19 mouse cellular contexts compared by ENCODE assay signal in genomic region chr2:83681332-83681731, GRCm38 (mm10). TPM values are rescaled to one million over a fixed set of nuclear protein-coding genes. Genes with fewer than 3 reads are reported as not detected.
DNase-seq lines count a peak whose midpoint lies in the region; ATAC-seq lines count a peak whose summit lies in the region.
"Had no signal": no experiment of that assay in that cellular context is flagged by ENCODE, and none has a peak within 500 bp of the region (broad histone marks: within the 10 kb centered on the region; RNA-seq: fewer than 3 reads in every experiment).

No protein-coding gene starts in this region.

- H3K9ac ChIP-seq in kidney, embryonic 15.5 days: no peak overlapping the region
- H3K9ac ChIP-seq in neural tube, embryonic 15.5 days (replicated peaks): no peak overlapping the region
- H3K9ac ChIP-seq: forebrain, embryonic 13.5 days; hindbrain, embryonic 12.5 days had no signal

- no peaks in the 10 kb centered on the region for H3K9me3 ChIP-seq in kidney, embryonic 15.5 days (replicated peaks)
- H3K9me3 ChIP-seq in neural tube, embryonic 15.5 days (replicated peaks): no peaks in the 10 kb centered on the region
- H3K9me3 ChIP-seq: forebrain, embryonic 13.5 days; hindbrain, embryonic 12.5 days had no signal

- H3K36me3 ChIP-seq in kidney, embryonic 15.5 days: no peaks in the 10 kb centered on the region
- H3K36me3 ChIP-seq in neural tube, embryonic 15.5 days: no peaks in the 10 kb centered on the region
- H3K36me3 ChIP-seq: hindbrain, embryonic 12.5 days had no signal

- 64% methylated on average over 8 of the region's 8 CpGs for WGBS in kidney, embryonic 15.5 days
- WGBS in neural tube, embryonic 15.5 days: 27% methylated on average over 8 of the region's 8 CpGs

- no peak for DNase-seq in kidney, postnatal 25 days
- peak; percentile 11 for DNase-seq in lung, postnatal 10 days
- no peak for DNase-seq in lung, postnatal 36 days
- DNase-seq in spleen, adult 18-20 months: no peak
- DNase-seq in gastrocnemius, postnatal 14 days: no peak
- DNase-seq: adrenal gland, adult 2 months; cerebellum, adult 8-10 months; gastrocnemius, postnatal 25 days; heart, adult 2 months; kidney, postnatal 10 days; lung, adult 18-20 months had no signal

- peaks cover 23% of the 10 kb centered on the region for H3K4me1 ChIP-seq in kidney, embryonic 15.5 days
- no peaks in the 10 kb centered on the region for H3K4me1 ChIP-seq in neural tube, embryonic 15.5 days
- H3K4me1 ChIP-seq: forebrain, embryonic 13.5 days; hindbrain, embryonic 12.5 days had no signal

- no peaks in the 10 kb centered on the region for H3K27me3 ChIP-seq in kidney, embryonic 15.5 days
- H3K27me3 ChIP-seq in neural tube, embryonic 15.5 days (replicated peaks): no peaks in the 10 kb centered on the region
- H3K27me3 ChIP-seq: forebrain, embryonic 13.5 days; hindbrain, embryonic 12.5 days had no signal

- no peak; the same call in 1 of the 2 replicates for ATAC-seq in kidney, embryonic 15.5 days (replicated peaks; ENCODE audit: low FRiP score)
- ATAC-seq in neural tube, embryonic 15.5 days (ENCODE audit: low FRiP score): peak; percentile 48; the same call in 1 of the 2 replicates
- ATAC-seq: forebrain, embryonic 13.5 days; inflammation-experienced regulatory T-cells, adult 6 months; midbrain, embryonic 16.5 days had no signal

- H3K4me3 ChIP-seq in kidney, embryonic 15.5 days (replicated peaks): no peak overlapping the region
- no peak overlapping the region for H3K4me3 ChIP-seq in neural tube, embryonic 15.5 days (replicated peaks)
- H3K4me3 ChIP-seq: erythroblast, embryonic 14.5 days; forebrain, embryonic 13.5 days; heart, adult 2 months; hindbrain, embryonic 12.5 days had no signal

- intact Hi-C loops in gastrocnemius, postnatal 14 days (cut with DNase I; ENCODE audit: low total_unique reads): no loop called here

- peak overlapping the region; percentile 78 for H3K27ac ChIP-seq in kidney, embryonic 15.5 days
- peak overlapping the region; percentile 46; the same call in 1 of the 2 replicates for H3K27ac ChIP-seq in neural tube, embryonic 15.5 days (replicated peaks)
- H3K27ac ChIP-seq: forebrain, embryonic 13.5 days; heart, adult 2 months; hindbrain, embryonic 12.5 days had no signal

- no peak overlapping the region for H3K4me2 ChIP-seq in kidney, embryonic 15.5 days
- H3K4me2 ChIP-seq in neural tube, embryonic 15.5 days: no peak overlapping the region
- H3K4me2 ChIP-seq: forebrain, embryonic 13.5 days; hindbrain, embryonic 12.5 days; liver, embryonic 11.5 days had no signal

RNA-seq across cellular contexts. Expression of gene Zc3h15, which starts 37.1 kb away (rescaled TPM):
- 135 and 160 TPM in 2 replicates for polyA plus RNA-seq in kidney, embryonic 15.5 days (2015; fragmentation: Nextera tagmentation; extraction: Ambion mirVana)
- polyA plus RNA-seq in neural tube, embryonic 15.5 days (2015; fragmentation: Nextera tagmentation; extraction: Ambion mirVana): 172 and 187 TPM in 2 replicates
- 10 to 100 TPM; 51.8 to 53.4 TPM for total RNA-seq in gastrocnemius, postnatal 14 days (2021)

RNA-seq across cellular contexts. Expression of gene Itgav, which starts 42.9 kb away (rescaled TPM):
- polyA plus RNA-seq in kidney, embryonic 15.5 days (2015; fragmentation: Nextera tagmentation; extraction: Ambion mirVana): 101 and 105 TPM in 2 replicates
- 29.1 and 29.8 TPM in 2 replicates for polyA plus RNA-seq in neural tube, embryonic 15.5 days (2015; fragmentation: Nextera tagmentation; extraction: Ambion mirVana)
- 10 to 100 TPM; 46.3 to 58.0 TPM for total RNA-seq in gastrocnemius, postnatal 14 days (2021)
